Mouse (Mus musculus) c-Kit-negative CD71-positive TER-119-positive erythroid progenitor cells, embryonic 14.5 days (primary cell): ENCODE measurements around the gene Scube2.

Experiments
- DNase-seq: peaks from one replicate; pipeline ENCODE4 v3.0.0-alpha.2; 2013; ENCODE audit warnings: low read depth, low spot score

Gene Scube2

GRCm38 (mm10) chr7:109800626-109801025, 64.9 kb downstream of the Scube2 start:
- no peak for DNase-seq

GRCm38 (mm10) chr7:109799168-109799567, 66.3 kb downstream of the Scube2 start:
- no peak for DNase-seq

GRCm38 (mm10) chr7:109795564-109795963, 69.9 kb downstream of the Scube2 start:
- DNase-seq: no peak

GRCm38 (mm10) chr7:109794556-109794955, 70.9 kb downstream of the Scube2 start:
- DNase-seq: no peak

DNA sequence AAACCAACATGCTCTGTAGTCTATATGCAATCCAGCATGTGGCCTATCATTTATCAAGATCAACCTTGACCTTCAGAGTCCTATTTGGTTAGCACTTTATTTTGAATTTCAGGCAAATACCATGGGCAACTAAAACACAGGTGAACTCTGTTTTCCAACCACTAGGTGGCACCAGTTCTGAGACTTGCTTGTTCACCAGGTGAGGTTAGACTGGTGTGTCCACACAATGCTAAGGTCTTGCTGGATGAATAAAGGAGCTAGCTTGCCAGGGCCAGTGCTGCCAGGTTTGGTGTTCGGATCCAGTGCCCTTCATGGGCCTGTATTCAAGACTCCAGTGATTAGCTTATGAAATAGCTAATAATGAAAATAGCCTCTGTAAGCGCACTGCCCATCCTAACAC, 72.7 kb downstream of the Scube2 start:
- DNase-seq: peak; percentile 45

- no peak for DNase-seq
These were observed 74.7 kb downstream of the Scube2 start for GRCm38 (mm10) chr7:109790818-109791217.

DNA sequence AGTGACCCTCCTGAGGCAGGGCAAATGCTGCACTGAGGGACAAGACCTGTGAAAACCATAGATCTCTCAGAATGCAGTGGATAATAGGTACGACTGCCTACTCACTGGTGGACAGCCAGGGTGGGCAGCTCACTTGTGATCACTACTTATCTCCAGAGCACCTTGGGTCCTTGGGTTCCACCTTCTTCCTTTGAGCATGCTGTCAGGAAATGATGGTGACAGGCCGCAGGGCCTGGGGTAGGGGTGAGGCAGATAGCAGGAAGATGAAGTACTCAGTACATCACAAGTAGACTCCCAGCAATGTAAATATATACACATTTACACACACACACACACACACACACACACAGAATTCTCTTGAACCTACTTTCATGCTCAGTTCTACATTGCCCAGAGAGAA, 77.6 kb downstream of the Scube2 start:
- DNase-seq: no peak

- DNase-seq: no peak
These were observed 82.2 kb downstream of the Scube2 start for GRCm38 (mm10) chr7:109783281-109783680.

DNA sequence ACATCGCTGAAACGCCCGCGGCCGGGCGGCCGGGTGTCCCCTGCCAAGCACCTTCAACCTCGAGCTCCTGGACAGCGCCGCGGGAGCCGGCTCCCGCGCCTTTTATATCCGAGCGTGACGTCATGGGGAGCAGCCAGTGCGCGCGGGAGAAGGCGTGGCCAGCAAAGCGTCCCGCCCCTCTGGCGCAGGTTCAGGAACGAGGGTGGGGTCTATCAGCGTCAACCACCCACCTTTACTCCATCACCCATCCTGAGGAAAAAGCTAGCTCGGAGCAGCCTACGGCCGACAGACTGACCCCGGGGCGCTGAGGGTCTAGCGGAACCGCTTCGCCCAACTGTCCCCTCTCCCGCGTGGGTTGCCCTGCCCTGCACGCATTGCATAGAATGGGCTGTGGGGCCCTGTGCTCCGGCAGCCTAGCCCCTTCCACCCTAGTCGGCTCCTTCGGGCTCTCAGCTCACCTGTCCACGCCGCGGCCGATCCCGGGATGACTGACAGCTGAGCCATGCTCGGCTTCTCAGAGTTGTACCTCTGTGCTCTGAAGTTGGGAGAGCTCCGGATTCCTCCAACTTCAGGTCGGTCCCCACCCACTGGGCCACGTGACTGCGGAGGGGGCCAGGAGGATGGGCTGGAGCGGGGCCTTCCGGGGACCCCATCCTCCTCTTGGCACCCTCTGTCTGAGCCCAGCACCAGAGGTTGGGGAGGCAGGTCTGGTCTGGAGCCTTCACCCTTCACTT, 83.8 kb downstream of the Scube2 start, which contains the start of gene Nrip3:
Nrip3 (minus strand) TSS at position 556 of the 734 bp plus-strand sequence.
- DNase-seq: peak; percentile 61

DNA sequence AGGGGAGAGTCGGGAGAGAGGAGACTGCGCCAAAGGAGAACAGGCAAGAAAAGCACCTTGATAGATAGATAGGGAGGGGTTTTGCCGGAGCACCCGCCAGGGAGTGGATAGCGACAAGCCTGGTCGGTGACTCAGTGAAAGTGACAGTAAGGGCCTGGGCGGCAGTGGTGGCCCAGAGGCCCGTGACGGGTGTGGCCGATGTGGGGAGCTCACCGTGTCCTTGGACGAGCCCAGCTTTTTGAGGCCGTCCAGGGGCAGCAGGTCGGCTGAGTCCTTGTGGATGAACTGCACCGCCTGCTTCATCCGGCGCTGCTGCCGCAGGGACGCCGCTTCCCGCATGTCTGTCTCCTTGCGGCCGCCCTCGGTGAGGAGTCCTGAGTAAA, 84.4 kb downstream of the Scube2 start:
- peak; percentile 39 for DNase-seq

- DNase-seq: no peak
These were observed 93.2 kb downstream of the Scube2 start for GRCm38 (mm10) chr7:109772251-109772650.

- no peak for DNase-seq
These were observed 96.6 kb downstream of the Scube2 start for GRCm38 (mm10) chr7:109768699-109769383.

DNA sequence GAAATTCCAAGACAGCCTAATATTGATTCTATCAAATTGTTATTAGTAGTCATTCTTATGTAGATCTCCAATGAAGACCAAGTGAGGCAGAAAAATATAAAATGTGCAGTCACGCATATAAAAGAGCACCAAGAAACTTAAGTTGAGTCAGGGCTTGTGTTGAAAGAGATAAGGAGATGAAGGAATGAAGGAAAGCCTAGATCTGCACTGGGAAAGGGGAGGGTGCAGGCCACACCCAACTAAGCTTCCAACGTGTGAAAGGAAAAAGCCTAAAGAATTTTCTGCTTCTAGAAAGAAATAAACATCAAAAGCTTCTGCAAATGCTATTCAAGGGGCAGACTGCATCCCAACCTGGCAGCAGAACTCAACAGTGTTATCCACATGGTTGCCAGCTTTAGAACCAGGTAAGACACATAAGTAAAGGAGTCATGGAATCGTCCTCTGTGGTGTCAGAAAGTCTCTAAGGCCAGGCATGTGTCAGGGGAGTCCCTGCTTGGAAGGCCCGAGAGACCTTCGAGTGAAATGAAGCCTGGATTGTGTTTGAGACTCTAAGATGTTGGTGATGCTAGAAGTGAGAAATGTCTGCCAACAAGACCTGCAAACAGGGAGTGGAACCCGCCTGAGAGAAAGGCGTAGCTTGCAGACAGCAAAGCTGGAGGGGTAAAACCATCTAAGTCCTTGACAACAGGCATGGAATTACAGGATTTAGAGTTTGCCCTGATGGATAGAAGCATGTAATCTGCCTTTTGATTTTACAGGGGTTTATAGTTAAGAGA, 97.7 kb downstream of the Scube2 start:
- DNase-seq: peak; percentile 46

DNA sequence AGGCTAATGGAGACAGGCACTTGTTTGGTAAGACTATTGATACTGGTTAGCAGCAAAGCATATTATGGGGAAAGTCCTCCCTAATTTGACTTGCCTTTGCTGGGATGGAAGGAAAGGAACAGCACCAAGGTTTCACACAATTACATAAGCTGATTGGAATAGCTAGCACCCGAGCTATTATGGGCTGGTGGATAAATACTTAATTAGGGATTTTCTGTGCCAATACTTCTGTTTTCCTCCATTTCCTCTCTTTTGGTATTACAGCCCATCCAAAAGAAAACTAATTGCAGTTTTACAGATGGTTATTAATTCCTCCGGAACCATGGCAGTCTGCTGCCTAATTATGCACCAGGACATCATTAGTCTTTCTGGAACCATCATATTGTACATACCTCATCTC, 101.5 kb downstream of the Scube2 start:
- no peak for DNase-seq

GRCm38 (mm10) chr7:109756291-109756690, 109.2 kb downstream of the Scube2 start:
- DNase-seq: no peak

DNA sequence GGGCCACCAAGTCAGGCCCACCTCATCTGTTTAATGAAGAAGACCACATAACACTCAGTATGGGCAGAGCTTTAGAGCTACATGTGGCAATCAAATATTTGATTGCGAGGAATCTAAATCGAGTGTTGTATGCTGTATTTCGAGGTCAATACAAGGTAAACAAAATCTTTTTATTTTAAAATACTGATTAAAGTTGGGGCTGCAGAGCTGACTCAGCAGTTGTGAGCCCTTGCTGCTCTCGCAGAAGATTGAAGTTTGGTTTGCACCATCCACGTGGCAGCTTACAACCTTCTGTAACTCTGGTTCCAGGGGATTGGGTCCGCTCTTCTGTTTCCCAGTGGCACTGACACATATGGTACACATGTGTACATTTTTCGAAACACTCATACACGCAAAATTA, 111.4 kb downstream of the Scube2 start:
- no peak for DNase-seq

- DNase-seq: peak; percentile 62
These were observed 113.2 kb downstream of the Scube2 start, which contains the start of gene Tmem9b for GRCm38 (mm10) chr7:109752008-109752925. Gene Tmem9b, minus strand, starts transcription at chr7:109752875.

DNA sequence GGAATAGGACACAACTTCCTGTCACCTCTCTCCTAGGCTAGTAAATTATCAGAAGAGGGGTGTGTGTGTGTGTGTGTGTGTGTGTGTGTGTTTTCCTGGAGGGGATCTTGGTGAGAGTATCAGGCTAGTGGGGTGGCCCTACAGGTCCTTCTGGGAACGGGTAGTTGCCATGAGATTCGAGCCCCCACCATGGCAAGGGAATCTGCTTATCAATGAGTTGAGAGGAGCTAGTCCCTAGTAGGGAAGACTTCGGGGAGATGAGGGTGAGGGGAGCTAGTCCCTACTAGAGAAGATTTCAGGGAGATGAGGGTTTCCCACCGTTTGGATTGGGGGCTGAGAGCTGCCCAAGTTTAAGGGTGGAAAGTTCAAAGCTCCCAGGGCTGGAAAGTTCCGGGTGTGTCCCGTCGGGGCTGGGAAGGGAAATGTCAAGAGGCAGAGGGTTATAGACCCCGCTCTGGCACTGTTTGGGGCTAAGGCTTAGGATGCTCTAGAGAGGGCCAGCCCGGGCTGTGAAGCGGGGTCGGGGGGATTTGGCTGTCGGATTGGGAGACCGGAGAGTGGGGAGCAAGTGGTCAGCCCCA, 114.0 kb downstream of the Scube2 start:
- DNase-seq: peak; percentile 28
